Mouse (Mus musculus) heart, postnatal 10 days (tissue): Measurements from ENCODE around the gene Pdcd4. TPM values are rescaled to one million over a fixed set of nuclear protein-coding genes. Genes with fewer than 3 reads are reported as not detected.

Experiments used
- DNase-seq, 2 experiments: peaks; one replicate each; pipeline ENCODE4 v3.0.0; 2021
- intact Hi-C: fragments of 180-260 bp; cut with DNase I; formaldehyde crosslinking; loops from one replicate; pipeline ENCODE4 v1.15.1; 2025
- total RNA-seq, 2 experiments: library from RNA; stranded (reverse); gene quantifications; 2 replicates each; pipeline ENCODE4 v1.2.3; 2021

Pdcd4 gene
- total RNA-seq, 2 experiments from 2014 or later = 30.2 to 31.0 TPM

- intact Hi-C loops = no loop called here
- DNase-seq = no peak
Observed at GRCm38 (mm10) chr19:53869427-53870385, 22.3 kb upstream of the Pdcd4 start.

GRCm38 (mm10) chr19:53870568-53870967 lies 21.5 kb upstream of the Pdcd4 start:
- intact Hi-C loops = no loop called here
- no peak for DNase-seq

GRCm38 (mm10) chr19:53871502-53871901 lies 20.5 kb upstream of the Pdcd4 start:
- intact Hi-C loops = no loop called here
- no peak for DNase-seq

GRCm38 (mm10) chr19:53872994-53873713 lies 18.9 kb upstream of the Pdcd4 start:
- DNase-seq = no peak
- intact Hi-C loops = no loop called here

DNA sequence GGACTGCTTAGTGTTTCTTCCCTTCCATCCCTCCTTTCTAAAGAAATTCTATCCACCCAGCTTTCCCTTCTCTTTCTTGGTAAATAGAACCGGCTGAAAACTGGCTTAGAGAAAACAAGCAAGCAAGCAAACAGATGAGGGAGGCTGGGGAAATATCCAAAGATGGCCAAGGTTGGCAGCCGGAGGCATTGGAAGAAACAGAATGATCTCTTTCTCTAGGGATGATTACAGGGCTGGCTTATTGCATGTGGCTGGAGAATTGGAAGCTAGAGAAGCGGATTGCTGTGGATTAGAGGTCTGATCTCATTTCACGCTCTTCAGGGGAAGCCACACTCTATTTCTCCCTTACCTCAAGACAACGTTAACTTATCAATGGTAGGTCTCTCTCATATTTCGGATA lies 16.8 kb upstream of the Pdcd4 start:
- intact Hi-C loops = no loop called here
- DNase-seq = no peak

DNA sequence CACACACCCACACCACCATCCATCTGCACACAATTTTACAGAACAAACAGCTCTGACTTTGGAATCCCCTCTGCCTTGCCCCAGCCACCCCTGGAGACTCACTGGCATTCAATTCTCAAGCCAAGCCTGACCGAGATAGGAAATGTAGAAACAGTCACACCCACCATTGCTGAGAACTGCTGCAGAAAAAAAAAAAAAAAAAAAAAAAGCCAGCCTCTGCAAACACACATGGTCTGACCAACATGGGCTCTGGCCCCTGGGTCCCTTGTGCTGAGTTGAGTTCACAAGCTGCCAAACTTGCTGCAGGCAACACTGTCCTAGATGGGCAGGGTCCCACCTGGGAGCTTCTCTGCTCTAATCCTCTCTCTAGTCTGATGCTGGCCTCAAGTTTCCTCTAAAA lies 14.3 kb upstream of the Pdcd4 start:
- no peak for DNase-seq
- intact Hi-C loops = no loop called here

GRCm38 (mm10) chr19:53880460-53880859 lies 11.6 kb upstream of the Pdcd4 start:
- no peak for DNase-seq
- intact Hi-C loops = no loop called here

- intact Hi-C loops = no loop called here
- no peak for DNase-seq
Observed at GRCm38 (mm10) chr19:53881786-53882185, 10.2 kb upstream of the Pdcd4 start.

- intact Hi-C loops = no loop called here
- DNase-seq = no peak
Observed at GRCm38 (mm10) chr19:53885450-53885849, 6.6 kb upstream of the Pdcd4 start.

- intact Hi-C loops = no loop called here
- no peak for DNase-seq
Observed at GRCm38 (mm10) chr19:53886576-53887370, 5.3 kb upstream of the Pdcd4 start.

DNA sequence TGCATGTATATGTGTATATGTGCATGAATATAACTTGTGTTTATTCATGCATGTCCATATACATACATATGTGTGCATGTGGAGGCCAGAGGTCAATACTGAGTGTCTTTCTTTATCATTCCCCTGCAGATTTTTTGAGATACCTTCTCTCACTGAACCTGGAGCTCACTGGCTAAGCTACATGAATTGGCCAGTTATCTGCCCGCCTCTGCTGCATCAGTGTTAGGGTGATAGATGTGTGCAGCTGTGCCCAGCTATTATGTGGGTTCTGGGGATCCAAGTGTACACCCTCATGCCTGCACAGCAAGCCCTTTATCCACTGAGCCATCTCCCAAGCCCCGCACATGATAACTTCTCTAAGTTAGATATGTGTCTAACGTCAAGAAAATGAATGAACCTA lies 4.2 kb upstream of the Pdcd4 start:
- intact Hi-C loops = no loop called here

DNA sequence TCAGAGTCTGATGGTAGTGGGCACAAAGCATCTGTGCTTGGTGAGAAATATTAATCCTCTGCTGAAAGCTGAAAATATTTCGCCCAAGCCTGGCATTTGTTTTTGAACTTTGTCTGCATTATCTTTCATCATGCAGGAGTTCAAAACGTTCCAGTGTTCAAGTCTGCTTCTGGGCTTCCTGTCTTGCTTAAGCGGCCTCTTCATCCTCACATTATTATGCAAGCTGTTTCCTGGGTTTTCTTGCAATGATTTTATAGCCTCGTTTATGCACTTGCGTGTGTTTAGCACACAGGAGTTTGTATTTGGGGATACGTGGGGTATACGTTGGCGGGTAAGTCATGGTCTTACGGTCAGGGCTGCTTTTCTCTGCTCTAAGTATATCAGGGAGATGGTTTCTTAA lies 3.7 kb upstream of the Pdcd4 start:
- no peak for DNase-seq
- intact Hi-C loops = no loop called here

More for the DNA sequence above, 4.2 kb upstream of the Pdcd4 start:
- no peak for DNase-seq

- intact Hi-C loops = no loop called here
- DNase-seq = no peak
Observed at GRCm38 (mm10) chr19:53889555-53889954, 2.5 kb upstream of the Pdcd4 start.

DNA sequence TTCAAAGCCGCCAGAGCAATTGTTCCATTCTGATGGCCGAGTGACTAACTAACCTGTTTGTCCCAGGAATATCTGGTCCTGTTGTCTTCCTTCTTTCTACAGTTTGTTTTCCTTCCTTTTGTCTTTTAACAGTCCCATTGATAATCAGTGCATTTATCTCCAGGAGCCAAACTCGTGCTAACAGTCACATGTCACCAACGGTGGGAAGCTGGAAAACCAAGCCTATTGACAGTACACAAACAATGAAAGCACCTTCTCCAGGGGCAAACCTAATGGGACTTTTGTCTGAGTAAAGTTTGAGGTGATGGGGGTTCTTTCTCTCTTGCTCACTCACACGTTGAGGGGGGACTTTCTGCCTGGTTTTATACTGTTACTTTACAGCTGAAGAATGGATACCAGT lies 1.8 kb upstream of the Pdcd4 start:
- DNase-seq = no peak
- intact Hi-C loops = no loop called here

- intact Hi-C loops = no loop called here
- DNase-seq = peak in 1 of 2 experiments; percentile 51
Observed at GRCm38 (mm10) chr19:53890781-53891251, 1.2 kb upstream of the Pdcd4 start.

DNA sequence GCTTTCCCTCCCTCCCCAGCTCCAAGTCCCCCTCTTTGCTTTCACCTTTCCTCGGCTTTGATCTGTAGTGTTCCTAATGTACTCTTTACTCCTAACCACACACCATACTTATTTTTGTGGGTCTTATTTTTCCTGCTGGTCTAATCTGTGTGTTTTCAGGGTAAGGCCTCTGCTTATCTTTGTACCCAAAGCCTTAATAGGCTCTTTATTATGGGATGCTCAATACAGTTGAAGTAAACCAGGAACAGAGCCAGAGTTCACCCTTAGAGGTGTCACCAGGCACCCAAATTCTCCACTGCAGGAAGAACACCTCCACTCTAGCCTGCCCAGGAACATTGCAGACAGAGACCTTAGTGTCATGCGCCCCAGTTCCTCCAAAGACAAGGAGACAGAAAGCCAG lies 462 bp upstream of the Pdcd4 start:
- intact Hi-C loops = no loop called here
- DNase-seq = no peak

DNA sequence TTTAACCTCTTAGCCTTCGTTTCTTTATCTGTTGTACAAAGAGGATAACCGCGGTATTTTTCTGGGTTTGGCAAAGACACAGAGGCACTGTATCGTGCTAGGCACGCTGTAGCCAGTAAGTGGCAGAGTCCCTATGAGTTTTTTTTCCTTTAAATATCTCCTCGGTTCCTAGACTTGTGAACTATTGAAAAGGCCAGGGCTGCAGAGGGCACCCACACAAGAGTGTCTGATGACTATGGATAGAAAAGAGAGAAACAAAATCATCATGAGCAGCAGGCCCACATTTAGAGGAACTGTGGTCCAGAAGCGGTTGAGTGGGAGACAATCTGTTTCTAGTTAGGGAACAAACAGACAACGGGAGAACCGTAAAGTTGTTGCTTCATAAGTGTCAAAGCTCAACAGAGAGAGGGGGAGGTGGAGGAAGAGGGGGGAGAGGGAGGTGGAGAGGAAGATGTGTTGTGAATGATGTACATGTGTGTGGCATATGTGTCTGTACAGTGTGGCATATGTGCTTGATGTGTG lies 868 bp downstream of the Pdcd4 start:
- intact Hi-C loops = no loop called here

DNA sequence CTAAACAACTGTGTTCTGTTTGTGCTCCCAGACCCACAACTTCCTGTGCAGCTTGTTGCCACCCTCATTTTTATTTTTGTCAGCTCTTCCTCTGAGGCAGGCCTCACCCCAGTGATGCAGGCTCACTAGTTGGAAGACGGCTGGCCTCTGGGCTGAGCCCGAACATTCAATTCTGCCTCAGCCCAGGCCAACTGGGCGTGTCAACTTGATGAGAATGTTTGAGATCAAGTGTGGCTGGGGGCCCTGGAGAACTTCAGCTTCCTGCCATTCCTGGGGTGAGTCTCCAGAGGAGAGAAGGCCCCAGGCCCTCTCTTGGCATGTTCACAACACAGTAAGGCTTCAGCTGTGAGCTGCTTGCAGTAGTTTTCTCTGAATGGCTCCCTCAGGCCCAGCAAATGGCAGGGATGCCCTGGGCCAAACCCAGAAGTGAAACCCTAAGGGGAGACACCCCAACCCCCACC lies 1.7 kb downstream of the Pdcd4 start:
- DNase-seq = peak; percentile 65 to 72
- intact Hi-C loops = no loop called here

More for the DNA sequence above, 868 bp downstream of the Pdcd4 start:
- no peak for DNase-seq

- no peak for DNase-seq
- intact Hi-C loops = no loop called here
Observed at GRCm38 (mm10) chr19:53894538-53895121, 2.6 kb downstream of the Pdcd4 start.

GRCm38 (mm10) chr19:53898046-53898445 lies 6.0 kb downstream of the Pdcd4 start:
- peak; percentile 52 to 68 for DNase-seq
- intact Hi-C loops = no loop called here
